Mouse (Mus musculus): ENCODE data around the gene Tgfbrap1.
A peak's percentile ranks its signal among the peaks of the same experiment; 100 is the strongest.
"Not testable (repeated sequence)": the region's sequence is repeated elsewhere in the genome, so short reads cannot be mapped to it uniquely, and the experiment has no call there.

Tgfbrap1 gene

GRCm38 (mm10) chr1:43098031-43098984 is at the start of gene Tgfbrap1, which contains the start of gene AI597479:
TSS of gene Tgfbrap1 (minus strand) at chr1:43098637.
TSS of gene AI597479 (plus strand) at chr1:43098710.
- peak; percentile 88 to 96 for DNase-seq

GRCm38 (mm10) chr1:43147474-43147873 is 49.0 kb upstream of the Tgfbrap1 start:
- no peak for DNase-seq

GRCm38 (mm10) chr1:43145388-43145787 is 47.0 kb upstream of the Tgfbrap1 start:
- no peak for DNase-seq

- DNase-seq, result no peak
Observed at GRCm38 (mm10) chr1:43144338-43144906, 46.0 kb upstream of the Tgfbrap1 start.

- no peak for DNase-seq
Observed at GRCm38 (mm10) chr1:43143791-43144190, 45.4 kb upstream of the Tgfbrap1 start.

GRCm38 (mm10) chr1:43143284-43143683 is 44.8 kb upstream of the Tgfbrap1 start:
- DNase-seq, result no peak

- no peak for DNase-seq
Observed at GRCm38 (mm10) chr1:43142849-43143248, 44.4 kb upstream of the Tgfbrap1 start.

- peak; percentile 19 to 29 for DNase-seq
Observed at GRCm38 (mm10) chr1:43141555-43141961, 43.1 kb upstream of the Tgfbrap1 start.

GRCm38 (mm10) chr1:43139587-43140266 is 41.3 kb upstream of the Tgfbrap1 start:
- peak; percentile 70 to 79 for DNase-seq

- DNase-seq, result no peak
Observed at GRCm38 (mm10) chr1:43138268-43138812, 39.9 kb upstream of the Tgfbrap1 start.

- no peak for DNase-seq
Observed at GRCm38 (mm10) chr1:43137334-43137733, 38.9 kb upstream of the Tgfbrap1 start.

GRCm38 (mm10) chr1:43136488-43137029 is 38.1 kb upstream of the Tgfbrap1 start:
- not testable (repeated sequence) for DNase-seq

- peak; percentile 10 to 19 for DNase-seq
Observed at GRCm38 (mm10) chr1:43131591-43131990, 33.2 kb upstream of the Tgfbrap1 start.

- no peak for DNase-seq
Observed at GRCm38 (mm10) chr1:43130219-43130981, 32.0 kb upstream of the Tgfbrap1 start.

- DNase-seq, result no peak
Observed at GRCm38 (mm10) chr1:43127820-43128610, 29.6 kb upstream of the Tgfbrap1 start.

GRCm38 (mm10) chr1:43127196-43127595 is 28.8 kb upstream of the Tgfbrap1 start:
- DNase-seq, result no peak

- DNase-seq, result no peak
Observed at GRCm38 (mm10) chr1:43124726-43125125, 26.3 kb upstream of the Tgfbrap1 start.

GRCm38 (mm10) chr1:43122616-43123015 is 24.2 kb upstream of the Tgfbrap1 start:
- DNase-seq, result no peak

GRCm38 (mm10) chr1:43120950-43121349 is 22.5 kb upstream of the Tgfbrap1 start:
- DNase-seq, result no peak

GRCm38 (mm10) chr1:43117435-43117834 is 19.0 kb upstream of the Tgfbrap1 start:
- no peak for DNase-seq

GRCm38 (mm10) chr1:43112882-43113281 is 14.4 kb upstream of the Tgfbrap1 start:
- peak; percentile 58 to 71 for DNase-seq

All from cerebellum, adult 18-20 months (tissue).